Mouse (Mus musculus) hindbrain, embryonic 14.5 days (tissue): Measurements from ENCODE around the gene Fuz. TPM values are rescaled to one million over a fixed set of nuclear protein-coding genes. Genes with fewer than 3 reads are reported as not detected.

ENCODE experiments used
- ATAC-seq: fragments of 200-750 bp; cut with Nextera tagmentation; 2 replicates; pipeline ENCODE4 v1.8.0; 2017; ENCODE audit warnings: moderate number of reproducible peaks, mild to moderate bottlenecking, moderate TSS enrichment, moderate library complexity; ENCODE audit not compliant: low FRiP score
- DNase-seq: peaks from one replicate; pipeline ENCODE4 v3.0.0-alpha.2; 2015; ENCODE audit warnings: low spot score
- H3K27ac ChIP-seq: fragments of 300-500 bp; sonication (generic); 2 replicates; pipeline ENCODE4 v1.5.1; 2014; ENCODE audit warnings: mild to moderate bottlenecking, moderate library complexity
- H3K27me3 ChIP-seq: fragments of 300-500 bp; sonication (generic); 2 replicates; pipeline ENCODE4 v1.6.1; 2014; ENCODE audit warnings: mild to moderate bottlenecking, low read length, mixed read lengths; ENCODE audit not compliant: control insufficient read depth, insufficient read depth
- H3K36me3 ChIP-seq: fragments of 300-500 bp; sonication (generic); replicated peaks from 2 replicates; pipeline ENCODE4 v1.6.1; 2014; ENCODE audit not compliant: control insufficient read depth, insufficient read depth
- H3K4me1 ChIP-seq: fragments of 300-500 bp; sonication (generic); replicated peaks from 2 replicates; pipeline ENCODE4 v1.6.1; 2014; ENCODE audit warnings: antibody characterized with exemption, low read length, mixed read lengths; ENCODE audit not compliant: control insufficient read depth, insufficient read depth
- H3K4me2 ChIP-seq: fragments of 300-500 bp; sonication (generic); replicated peaks from 2 replicates; pipeline ENCODE4 v1.6.1; 2014; ENCODE audit warnings: mild to moderate bottlenecking, moderate library complexity
- H3K4me3 ChIP-seq: fragments of 300-500 bp; sonication (generic); replicated peaks from 2 replicates; pipeline ENCODE4 v1.5.1; 2014; ENCODE audit warnings: mild to moderate bottlenecking, low read length
- H3K9ac ChIP-seq: fragments of 300-500 bp; sonication (generic); 2 replicates; pipeline ENCODE4 v1.6.1; 2014
- H3K9me3 ChIP-seq: fragments of 300-500 bp; sonication (generic); 2 replicates; pipeline ENCODE4 v1.6.1; 2016; ENCODE audit warnings: low read length; ENCODE audit not compliant: control insufficient read depth
- WGBS: fragments of 180-500 bp; shearing (Covaris S2); extraction: QIAGEN DNeasy Blood & Tissue Kit; methylation state at CpG from one replicate; pipeline ENCODE4 v1.1.7; 2014; 5-methylcytosine and 5-hydroxymethylcytosine counted together
- polyA plus RNA-seq: library from polyadenylated mRNA; unstranded; fragments of >200 nt; fragmentation: Nextera tagmentation; extraction: Ambion mirVana; gene quantifications from 2 replicates; pipeline ENCODE4 v1.2.1, GENCODE M21; 2014

The Fuz gene
- polyA plus RNA-seq, 1 experiment from 2014 or later: 15.9 TPM

DNA sequence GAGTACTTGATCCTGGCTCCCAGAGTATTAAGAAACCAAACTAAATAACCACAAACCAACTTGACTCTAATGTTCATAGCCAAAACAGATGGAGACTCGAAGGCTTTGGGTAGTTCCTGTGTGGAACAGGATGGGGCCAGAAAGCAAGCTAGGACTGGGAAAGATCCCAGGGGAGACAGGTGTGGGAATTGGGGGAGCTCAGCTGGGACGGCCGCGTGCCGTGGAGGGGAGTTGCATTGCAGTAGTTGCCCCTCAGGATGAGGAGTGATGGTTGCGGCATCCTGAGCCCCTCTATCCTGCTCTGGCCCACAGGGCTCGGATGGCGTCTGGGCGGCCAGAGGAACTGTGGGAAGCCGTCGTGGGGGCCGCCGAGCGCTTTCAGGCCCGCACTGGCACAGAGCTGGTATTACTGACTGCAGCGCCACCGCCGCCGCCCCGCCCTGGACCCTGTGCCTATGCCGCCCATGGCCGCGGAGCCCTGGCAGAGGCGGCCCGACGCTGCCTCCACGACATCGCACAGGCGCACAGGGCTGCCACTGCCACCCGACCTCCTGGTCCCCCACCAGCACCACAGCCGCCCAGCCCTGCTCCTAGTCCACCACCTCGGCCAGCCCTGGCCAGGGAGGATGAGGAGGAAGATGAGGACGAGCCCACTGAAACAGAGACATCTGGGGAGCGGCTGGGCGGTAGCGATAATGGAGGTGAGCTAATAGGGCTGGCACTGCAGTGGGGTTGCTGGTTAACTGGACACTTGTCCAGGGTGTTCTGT lies 43.4 kb upstream of the Fuz start:
- Histone ChIP-seq H3K4me1 (peaks cover 39% of the 10 kb centered on the region), H3K4me3 (no peak overlapping the region), H3K27ac (no peak overlapping the region), H3K27me3 (no peaks in the 10 kb centered on the region), H3K9me3 (no peaks in the 10 kb centered on the region), H3K4me2 (no peak overlapping the region), H3K36me3 (peaks cover 11% of the 10 kb centered on the region; the same call in 1 of the 2 replicates), H3K9ac (no peak overlapping the region)
- no peak for ATAC-seq
- 92% methylated on average over 36 of the region's 36 CpGs for WGBS
- DNase-seq: no peak

DNA sequence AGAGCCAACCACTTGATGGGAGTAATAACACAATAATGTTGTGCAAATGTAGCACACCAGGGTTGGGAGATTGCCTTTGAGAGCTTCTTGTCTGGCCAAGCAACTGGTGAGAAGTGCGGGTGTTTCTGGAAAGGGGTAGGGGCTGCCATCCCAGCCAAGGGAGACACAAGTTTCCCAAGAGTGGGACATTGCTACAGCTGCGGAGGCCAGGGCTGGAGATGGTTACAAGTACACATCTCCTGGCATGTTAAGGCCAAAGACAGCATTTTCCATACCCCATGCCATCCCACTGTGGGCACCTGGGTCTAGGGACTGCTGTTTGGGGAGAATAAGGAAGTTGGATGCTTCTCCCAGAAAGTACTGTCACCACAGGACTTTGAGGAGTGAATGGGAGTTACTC lies 42.8 kb upstream of the Fuz start:
- Histone ChIP-seq H3K4me3 (no peak overlapping the region), H3K9ac (no peak overlapping the region), H3K4me1 (peaks cover 38% of the 10 kb centered on the region), H3K27ac (no peak overlapping the region), H3K4me2 (no peak overlapping the region), H3K9me3 (no peaks in the 10 kb centered on the region), H3K27me3 (no peaks in the 10 kb centered on the region), H3K36me3 (peaks cover 11% of the 10 kb centered on the region; the same call in 1 of the 2 replicates)
- whole genome bisulfite sequencing: 95% methylated on average over 2 of the region's 2 CpGs
- DNase-seq (no peak), ATAC-seq (no peak)

DNA sequence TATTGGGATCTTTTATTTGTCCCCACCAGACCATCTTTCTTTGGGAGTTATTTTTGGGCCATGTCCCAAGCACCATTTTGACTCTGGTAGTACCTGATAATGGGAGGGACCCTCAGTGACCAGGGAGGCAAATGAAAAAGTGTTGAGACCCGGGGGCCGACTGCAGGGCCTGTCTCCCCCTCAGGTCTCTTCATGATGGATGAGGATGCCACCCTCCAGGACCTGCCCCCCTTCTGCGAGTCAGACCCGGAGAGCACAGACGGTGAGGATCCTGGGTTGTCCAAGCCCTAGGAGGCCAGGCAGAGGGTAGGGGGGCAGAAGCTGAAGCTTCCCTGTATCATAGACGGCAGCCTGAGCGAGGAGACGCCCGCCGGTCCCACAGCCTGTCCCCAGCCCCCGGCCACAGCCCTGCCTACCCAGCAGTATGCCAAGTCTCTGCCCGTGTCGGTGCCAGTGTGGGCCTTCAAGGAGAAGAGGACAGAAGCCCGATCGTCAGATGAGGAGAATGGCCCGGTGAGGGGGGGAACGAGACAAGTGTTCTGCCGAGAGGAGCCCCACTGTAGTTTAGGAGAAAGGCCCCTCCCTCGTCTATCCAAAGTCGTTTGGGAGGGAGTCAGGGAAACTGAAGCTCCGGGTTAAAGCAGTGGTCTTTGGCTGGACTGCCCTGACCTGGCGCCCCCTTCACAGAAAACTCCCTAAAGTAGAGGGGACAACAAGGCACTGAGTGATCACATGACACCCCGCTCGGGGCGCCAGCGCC lies 42.1 kb upstream of the Fuz start:
- Histone ChIP-seq H3K9me3 (no peaks in the 10 kb centered on the region), H3K4me1 (peaks cover 43% of the 10 kb centered on the region), H3K36me3 (peaks cover 11% of the 10 kb centered on the region; the same call in 1 of the 2 replicates), H3K27ac (peak overlapping the region; percentile 90), H3K9ac (peak overlapping the region; percentile 63), H3K27me3 (no peaks in the 10 kb centered on the region), H3K4me3 (peak overlapping the region; percentile 38), H3K4me2 (peak overlapping the region; percentile 69)
- ATAC-seq (no peak), DNase-seq (no peak)
- 32% methylated on average over 26 of the region's 26 CpGs for WGBS

DNA sequence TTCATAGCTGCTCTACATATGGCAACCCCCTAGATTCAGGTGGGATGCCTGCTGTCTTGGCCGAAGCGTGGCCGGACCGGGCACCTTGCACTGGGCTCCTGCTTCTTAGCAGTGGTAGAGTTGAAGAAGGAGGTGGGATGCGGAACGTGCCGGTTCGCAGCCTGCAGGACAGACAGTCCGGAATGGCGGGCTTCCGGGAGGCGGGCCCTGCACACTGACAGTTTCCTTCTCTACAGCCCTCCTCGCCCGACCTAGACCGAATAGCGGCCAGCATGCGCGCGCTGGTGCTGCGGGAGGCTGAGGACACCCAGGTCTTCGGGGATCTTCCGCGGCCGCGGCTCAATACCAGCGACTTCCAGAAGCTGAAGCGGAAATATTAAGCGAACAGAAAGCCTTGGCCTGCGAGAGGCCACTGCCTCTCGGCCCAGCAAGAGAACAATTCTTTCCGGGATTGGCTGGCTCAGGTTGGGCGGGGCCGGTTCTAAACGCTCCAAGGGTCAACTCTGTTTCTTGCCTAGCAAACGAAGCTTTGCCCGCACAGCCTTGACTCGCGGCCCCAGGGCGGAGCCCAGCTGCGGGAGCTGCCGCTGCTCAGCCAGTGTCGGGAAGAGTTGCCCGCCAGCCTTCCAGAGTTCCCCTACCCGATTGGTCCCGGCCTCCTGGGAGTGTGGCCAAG lies 41.4 kb upstream of the Fuz start:
- peak overlapping the region; percentile 38 for H3K4me3 ChIP-seq
- H3K9ac ChIP-seq: peak overlapping the region; percentile 63
- no peaks in the 10 kb centered on the region for H3K27me3 ChIP-seq
- peaks cover 11% of the 10 kb centered on the region; the same call in 1 of the 2 replicates for H3K36me3 ChIP-seq
- ATAC-seq: peak; percentile 12; the same call in 1 of the 2 replicates
- peak overlapping the region; percentile 90 for H3K27ac ChIP-seq
- peak overlapping the region; percentile 69 for H3K4me2 ChIP-seq
- WGBS: 2% methylated on average over 45 of the region's 45 CpGs
- H3K9me3 ChIP-seq: no peaks in the 10 kb centered on the region
- DNase-seq: peak; percentile 67
- peaks cover 43% of the 10 kb centered on the region for H3K4me1 ChIP-seq

DNA sequence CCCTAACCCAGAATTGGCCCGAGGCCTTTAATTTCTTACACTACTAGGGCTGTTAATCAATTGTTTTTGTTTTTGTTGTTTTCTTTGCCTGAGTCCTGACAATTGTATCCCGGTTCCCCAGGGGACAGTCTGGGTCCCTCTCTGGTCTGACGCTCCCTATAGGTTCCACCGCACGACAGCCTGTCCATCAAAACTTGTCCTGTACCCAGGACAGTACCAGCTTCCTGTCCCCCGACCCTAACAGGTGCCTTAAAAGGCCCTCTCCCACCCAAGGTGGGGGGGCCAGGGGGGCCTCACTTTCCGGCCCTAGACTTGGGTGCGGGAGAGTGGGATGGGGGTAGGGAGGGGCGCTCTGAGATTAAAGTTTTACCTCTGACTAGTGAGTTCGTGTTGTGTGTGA lies 40.8 kb upstream of the Fuz start:
- 38% methylated on average over 10 of the region's 10 CpGs for whole genome bisulfite sequencing
- DNase-seq: no peak
- no peaks in the 10 kb centered on the region for H3K27me3 ChIP-seq
- H3K36me3 ChIP-seq: peaks cover 11% of the 10 kb centered on the region; the same call in 1 of the 2 replicates
- peak overlapping the region; percentile 63 for H3K9ac ChIP-seq
- H3K9me3 ChIP-seq: no peaks in the 10 kb centered on the region
- H3K4me2 ChIP-seq: peak overlapping the region; percentile 69
- peak overlapping the region; percentile 38 for H3K4me3 ChIP-seq
- ATAC-seq: no peak; the same call in 1 of the 2 replicates
- peaks cover 43% of the 10 kb centered on the region for H3K4me1 ChIP-seq
- H3K27ac ChIP-seq: peak overlapping the region; percentile 90

DNA sequence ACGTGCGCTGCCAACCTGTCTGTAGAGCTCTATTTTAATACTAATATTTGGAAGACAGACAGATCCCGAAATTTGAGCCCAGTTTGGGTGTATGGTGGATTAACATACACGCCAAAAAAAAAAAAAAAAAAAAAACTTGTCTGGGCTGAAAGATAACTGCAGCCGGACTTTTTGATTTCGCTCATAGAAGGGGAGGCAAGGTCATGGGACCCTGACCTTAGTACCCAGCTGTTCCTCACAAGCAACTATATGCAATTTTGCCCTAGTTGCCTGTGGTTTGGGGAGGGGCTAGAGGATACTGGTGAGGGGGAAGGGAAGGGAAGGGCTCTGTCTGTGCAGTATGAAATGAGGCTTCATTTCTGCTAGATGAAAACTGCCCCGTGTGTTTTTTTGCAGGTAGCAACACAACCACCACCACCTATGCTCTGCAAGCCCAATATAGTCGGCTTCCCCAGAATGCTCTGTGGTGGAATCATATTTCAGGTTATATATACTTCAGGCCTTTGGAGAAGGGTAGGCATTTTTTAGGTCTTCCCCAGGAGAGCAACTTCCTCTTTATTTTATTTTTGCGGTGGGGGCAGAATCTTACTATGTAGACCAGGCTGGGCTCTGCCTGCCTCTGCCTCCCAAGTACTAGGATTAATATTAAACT lies 39.5 kb upstream of the Fuz start:
- 72% methylated on average over 9 of the region's 9 CpGs for WGBS
- Histone ChIP-seq H3K9me3 (no peaks in the 10 kb centered on the region), H3K27me3 (no peaks in the 10 kb centered on the region), H3K27ac (peak overlapping the region; percentile 90), H3K4me2 (peak overlapping the region; percentile 95), H3K4me1 (peaks cover 34% of the 10 kb centered on the region), H3K4me3 (peak overlapping the region; percentile 70), H3K9ac (peak overlapping the region; percentile 82), H3K36me3 (peaks cover 15% of the 10 kb centered on the region)
- DNase-seq: no peak
- ATAC-seq: no peak

DNA sequence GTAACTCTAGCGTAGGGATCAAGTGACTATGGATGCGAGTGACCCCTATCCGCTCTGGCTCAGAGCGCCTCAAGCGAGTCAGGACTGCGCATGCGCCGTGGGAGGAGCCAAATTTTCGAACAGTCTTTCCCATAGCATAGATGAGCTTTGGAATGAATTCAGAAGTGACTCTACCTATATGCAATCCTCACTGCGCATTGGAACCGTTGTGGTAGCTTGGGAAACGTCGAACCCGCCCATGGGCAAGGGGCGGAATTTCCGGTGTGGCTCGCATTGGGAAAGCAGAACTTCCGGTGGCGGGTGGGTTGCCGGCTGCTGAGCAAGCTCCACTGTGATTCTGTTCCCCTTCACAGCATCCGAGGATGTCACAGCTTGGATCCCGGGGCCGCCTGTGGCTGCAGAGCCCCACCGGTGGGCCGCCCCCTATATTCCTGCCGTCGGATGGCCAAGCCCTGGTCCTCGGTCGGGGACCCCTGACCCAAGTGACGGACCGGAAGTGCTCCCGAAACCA lies 38.8 kb upstream of the Fuz start, which contains the start of gene Pnkp:
Gene Pnkp (plus strand): TSS at position 98 of the 511 bp plus-strand sequence.
- WGBS: 1% methylated on average over 32 of the region's 32 CpGs
- no peaks in the 10 kb centered on the region for H3K9me3 ChIP-seq
- peak within 1 kb of the TSS; percentile 95 for H3K4me2 ChIP-seq
- H3K9ac ChIP-seq: peak within 1 kb of the TSS; percentile 82
- ATAC-seq: peak; percentile 44
- no peaks in the 10 kb centered on the region for H3K27me3 ChIP-seq
- H3K4me1 ChIP-seq: peaks cover 34% of the 10 kb centered on the region
- peak; percentile 90 for DNase-seq
- peak within 1 kb of the TSS; percentile 70 for H3K4me3 ChIP-seq
- H3K27ac ChIP-seq: peak within 1 kb of the TSS; percentile 90
- peaks cover 22% of the 10 kb centered on the region for H3K36me3 ChIP-seq

DNA sequence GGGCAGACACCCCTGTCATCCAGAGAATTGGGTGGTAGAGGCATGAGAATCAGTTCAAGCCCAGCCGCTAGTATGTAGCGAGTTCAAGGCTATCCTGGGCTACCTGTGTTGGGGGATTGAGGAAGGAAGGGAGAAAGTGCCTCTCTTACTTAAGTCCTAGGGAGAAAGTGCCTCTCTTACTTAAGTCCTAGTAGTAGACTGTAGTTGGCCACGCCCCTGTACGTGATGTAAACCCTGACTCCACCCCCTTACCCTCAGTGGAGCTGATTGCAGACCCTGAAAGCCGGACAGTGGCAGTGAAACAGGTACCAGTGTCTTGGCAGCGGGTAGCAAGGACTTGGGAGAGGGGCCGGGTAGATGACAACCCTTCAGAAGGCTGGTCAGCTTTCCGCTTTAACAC lies 38.0 kb upstream of the Fuz start:
- Histone ChIP-seq H3K9me3 (no peaks in the 10 kb centered on the region), H3K27ac (peak overlapping the region; percentile 90; the same call in 1 of the 2 replicates), H3K27me3 (no peaks in the 10 kb centered on the region), H3K9ac (peak overlapping the region; percentile 82), H3K4me1 (peaks cover 34% of the 10 kb centered on the region), H3K4me3 (peak overlapping the region; percentile 70), H3K4me2 (peak overlapping the region; percentile 95), H3K36me3 (peaks cover 26% of the 10 kb centered on the region)
- no peak for ATAC-seq
- 30% methylated on average over 8 of the region's 8 CpGs for WGBS
- no peak for DNase-seq
